Mouse (Mus musculus): ENCODE results near the gene Capn7.

DNA sequence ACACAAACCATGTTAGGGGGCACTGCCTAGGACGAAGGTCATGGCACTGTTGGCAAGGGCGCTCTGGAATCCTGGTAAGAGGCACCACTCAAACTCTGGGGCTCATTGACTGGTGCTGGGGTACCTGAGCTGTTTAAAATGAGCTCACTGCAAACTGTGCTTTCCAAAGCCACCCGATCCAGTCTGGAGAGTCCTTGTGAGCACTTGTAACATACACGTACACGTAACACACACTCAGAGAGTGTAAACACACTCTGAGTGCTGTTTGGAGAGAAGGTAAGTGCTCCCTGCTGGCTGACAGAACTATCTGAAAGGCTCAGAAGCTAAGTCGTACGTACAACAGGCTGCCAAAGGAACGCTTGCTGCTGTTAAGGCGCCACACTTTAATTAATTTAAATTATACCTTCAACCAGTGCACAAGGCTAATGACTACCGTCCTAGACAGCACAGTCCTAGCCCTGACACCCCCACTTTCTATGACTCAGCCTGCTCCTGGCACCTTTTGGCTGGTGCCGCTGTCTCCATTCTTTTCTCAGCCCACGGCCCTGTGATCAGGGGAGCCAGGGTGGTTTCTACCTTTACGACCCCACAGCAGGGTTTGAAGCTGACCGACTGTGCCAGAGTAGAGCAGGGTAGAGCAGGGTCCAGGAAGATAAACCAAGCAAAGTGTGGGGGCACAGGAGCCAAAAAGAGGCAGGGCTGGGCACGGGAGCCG, 80.6 kb downstream of the Capn7 start:
- TF ChIP-seq POLR2A (IDR thresholded peaks at IDR 0.05; ENCODE audit: borderline replicate concordance, control insufficient read depth, low read depth, low read length) (no peak), CTCF (IDR thresholded peaks at IDR 0.05; ENCODE audit: control insufficient read depth, insufficient read depth, low read length) (no peak)
